Mouse (Mus musculus) forebrain, embryonic 14.5 days (tissue): ENCODE measurements around the gene Ankmy2. TPM values are rescaled to one million over a fixed set of nuclear protein-coding genes. Genes with fewer than 3 reads are reported as not detected.

Experiments used
- ATAC-seq: fragments of 200-750 bp; cut with Nextera tagmentation; 2 replicates; pipeline ENCODE4 v1.8.0; 2017; ENCODE audit warnings: mild to moderate bottlenecking, moderate library complexity
- DNase-seq: peaks from one replicate; pipeline ENCODE4 v3.0.0-alpha.2; 2015; ENCODE audit warnings: low spot score
- H3K27ac ChIP-seq: fragments of 300-500 bp; sonication (generic); 2 replicates; pipeline ENCODE4 v1.5.1; 2014; ENCODE audit warnings: low read depth, mild to moderate bottlenecking, control low read depth, low read length, moderate library complexity
- H3K27me3 ChIP-seq: fragments of 300-500 bp; sonication (generic); replicated peaks from 2 replicates; pipeline ENCODE4 v1.6.1; 2014; ENCODE audit warnings: low read length, control low read depth, mixed read lengths; ENCODE audit not compliant: control insufficient read depth, insufficient read depth
- H3K36me3 ChIP-seq: fragments of 300-500 bp; sonication (generic); 2 replicates; pipeline ENCODE4 v1.6.1; 2014; ENCODE audit warnings: low read length, control low read depth; ENCODE audit not compliant: control insufficient read depth, insufficient read depth
- H3K4me1 ChIP-seq: fragments of 300-500 bp; sonication (generic); 2 replicates; pipeline ENCODE4 v1.6.1; 2014; ENCODE audit warnings: antibody characterized with exemption, low read length, control low read depth; ENCODE audit not compliant: control insufficient read depth, insufficient read depth
- H3K4me2 ChIP-seq: fragments of 300-500 bp; sonication (generic); 2 replicates; pipeline ENCODE4 v1.6.1; 2014; ENCODE audit warnings: mild to moderate bottlenecking, control low read depth, low read length
- H3K4me3 ChIP-seq: fragments of 300-500 bp; sonication (generic); 2 replicates; pipeline ENCODE4 v1.5.1; 2014; ENCODE audit warnings: low read depth, low read length, control low read depth
- H3K9ac ChIP-seq: fragments of 300-500 bp; sonication (generic); 2 replicates; pipeline ENCODE4 v1.6.1; 2014; ENCODE audit warnings: mild to moderate bottlenecking, low read length, control low read depth, moderate library complexity
- H3K9me3 ChIP-seq: fragments of 300-500 bp; sonication (generic); replicated peaks from 2 replicates; pipeline ENCODE4 v1.6.1; 2016; ENCODE audit warnings: low read length, control low read depth, mixed read lengths; ENCODE audit not compliant: control insufficient read depth
- WGBS: fragments of 180-500 bp; shearing (Covaris S2); extraction: QIAGEN DNeasy Blood & Tissue Kit; methylation state at CpG from one replicate; pipeline ENCODE4 v1.1.7; 2014; 5-methylcytosine and 5-hydroxymethylcytosine counted together
- polyA plus RNA-seq: library from polyadenylated mRNA; unstranded; fragments of >200 nt; fragmentation: Nextera tagmentation; extraction: Ambion mirVana; gene quantifications from 2 replicates; pipeline ENCODE4 v1.2.1, GENCODE M21; 2014

Ankmy2 gene
- 55.4 and 70.3 TPM in 2 replicates for polyA plus RNA-seq

GRCm38 (mm10) chr12:36156637-36157303, at the start of gene Ankmy2:
TSS of gene Ankmy2 (plus strand) at chr12:36157114.
- ATAC-seq: peak; percentile 97

GRCm38 (mm10) chr12:36108442-36108841, 48.5 kb upstream of the Ankmy2 start:
- Histone ChIP-seq H3K4me2 (no peak overlapping the region), H3K9me3 (no peaks in the 10 kb centered on the region), H3K27me3 (no peaks in the 10 kb centered on the region), H3K36me3 (peaks cover 73% of the 10 kb centered on the region), H3K27ac (no peak overlapping the region), H3K4me1 (no peaks in the 10 kb centered on the region), H3K4me3 (no peak overlapping the region), H3K9ac (no peak overlapping the region)
- DNase-seq (no peak), ATAC-seq (no peak)
- 92% methylated on average over 5 of the region's 5 CpGs for WGBS

More at GRCm38 (mm10) chr12:36156637-36157303, at the start of gene Ankmy2:
- WGBS: under 1% methylated on average over 40 of the region's 42 CpGs
- Histone ChIP-seq H3K4me2 (peak within 1 kb of the TSS; percentile 74), H3K36me3 (no peaks in the 10 kb centered on the region), H3K27me3 (no peaks in the 10 kb centered on the region), H3K27ac (peak within 1 kb of the TSS; percentile 87), H3K4me1 (peaks cover 14% of the 10 kb centered on the region), H3K9ac (peak within 1 kb of the TSS; percentile 94), H3K9me3 (no peaks in the 10 kb centered on the region), H3K4me3 (peak within 1 kb of the TSS; percentile 94)
- peak; percentile 98 for DNase-seq

- ATAC-seq (peak; percentile 20; the same call in 1 of the 2 replicates), DNase-seq (peak; percentile 37)
- no peak overlapping the region for H3K4me2 ChIP-seq
- H3K27me3 ChIP-seq: no peaks in the 10 kb centered on the region
- H3K4me3 ChIP-seq: no peak overlapping the region
- no peaks in the 10 kb centered on the region for H3K4me1 ChIP-seq
- peaks cover 83% of the 10 kb centered on the region for H3K36me3 ChIP-seq
- H3K27ac ChIP-seq: no peak overlapping the region
- 87% methylated on average over 5 of the region's 5 CpGs for WGBS
- no peak overlapping the region for H3K9ac ChIP-seq
- no peaks in the 10 kb centered on the region for H3K9me3 ChIP-seq
Measured at GRCm38 (mm10) chr12:36110457-36110856, 46.5 kb upstream of the Ankmy2 start.

- no peak overlapping the region for H3K4me3 ChIP-seq
- H3K9me3 ChIP-seq: no peaks in the 10 kb centered on the region
- peaks cover 86% of the 10 kb centered on the region for H3K36me3 ChIP-seq
- H3K27ac ChIP-seq: no peak overlapping the region
- DNase-seq (no peak), ATAC-seq (no peak)
- WGBS: 93% methylated on average over 5 of the region's 5 CpGs
- H3K4me1 ChIP-seq: no peaks in the 10 kb centered on the region
- H3K4me2 ChIP-seq: no peak overlapping the region
- H3K9ac ChIP-seq: no peak overlapping the region
- H3K27me3 ChIP-seq: no peaks in the 10 kb centered on the region
Measured at GRCm38 (mm10) chr12:36111110-36111509, 45.8 kb upstream of the Ankmy2 start.

- no peak overlapping the region for H3K4me3 ChIP-seq
- ATAC-seq: no peak
Measured at GRCm38 (mm10) chr12:36112081-36112480, 44.8 kb upstream of the Ankmy2 start.

GRCm38 (mm10) chr12:36117161-36117560, 39.8 kb upstream of the Ankmy2 start:
- WGBS: 92% methylated on average over 6 of the region's 6 CpGs
- DNase-seq: no peak
- Histone ChIP-seq H3K27ac (no peak overlapping the region), H3K4me1 (no peaks in the 10 kb centered on the region), H3K4me3 (no peak overlapping the region), H3K27me3 (no peaks in the 10 kb centered on the region), H3K36me3 (peaks cover 86% of the 10 kb centered on the region), H3K9me3 (no peaks in the 10 kb centered on the region), H3K4me2 (no peak overlapping the region), H3K9ac (no peak overlapping the region)
- no peak for ATAC-seq

More at GRCm38 (mm10) chr12:36112081-36112480, 44.8 kb upstream of the Ankmy2 start:
- no peak overlapping the region for H3K4me2 ChIP-seq
- no peaks in the 10 kb centered on the region for H3K27me3 ChIP-seq
- no peak overlapping the region for H3K27ac ChIP-seq
- no peaks in the 10 kb centered on the region for H3K9me3 ChIP-seq
- no peak for DNase-seq
- H3K9ac ChIP-seq: no peak overlapping the region
- H3K4me1 ChIP-seq: no peaks in the 10 kb centered on the region
- peaks cover 88% of the 10 kb centered on the region for H3K36me3 ChIP-seq
- WGBS: 97% methylated on average over 3 of the region's 3 CpGs

- DNase-seq (no peak), ATAC-seq (no peak)
- WGBS: 95% methylated on average over 3 of the region's 3 CpGs
- H3K9me3 ChIP-seq: no peaks in the 10 kb centered on the region
- no peak overlapping the region for H3K4me3 ChIP-seq
- H3K36me3 ChIP-seq: peaks cover 85% of the 10 kb centered on the region
- H3K9ac ChIP-seq: no peak overlapping the region
- H3K4me2 ChIP-seq: no peak overlapping the region
- H3K27me3 ChIP-seq: no peaks in the 10 kb centered on the region
- no peak overlapping the region for H3K27ac ChIP-seq
- no peaks in the 10 kb centered on the region for H3K4me1 ChIP-seq
Measured at GRCm38 (mm10) chr12:36119244-36119643, 37.7 kb upstream of the Ankmy2 start.

GRCm38 (mm10) chr12:36126049-36126448, 30.9 kb upstream of the Ankmy2 start:
- Histone ChIP-seq H3K4me1 (no peaks in the 10 kb centered on the region), H3K4me2 (no peak overlapping the region), H3K27ac (no peak overlapping the region), H3K9ac (no peak overlapping the region), H3K27me3 (no peaks in the 10 kb centered on the region), H3K4me3 (no peak overlapping the region), H3K36me3 (peaks cover 57% of the 10 kb centered on the region), H3K9me3 (no peaks in the 10 kb centered on the region)
- 95% methylated on average over 5 of the region's 5 CpGs for WGBS
- ATAC-seq (no peak), DNase-seq (no peak)

GRCm38 (mm10) chr12:36129826-36130225, 27.1 kb upstream of the Ankmy2 start:
- ATAC-seq (no peak), DNase-seq (peak; percentile 4)
- H3K36me3 ChIP-seq: peaks cover 44% of the 10 kb centered on the region
- H3K4me3 ChIP-seq: no peak overlapping the region
- H3K9me3 ChIP-seq: no peaks in the 10 kb centered on the region
- no peak overlapping the region for H3K27ac ChIP-seq
- no peak overlapping the region for H3K9ac ChIP-seq
- H3K27me3 ChIP-seq: no peaks in the 10 kb centered on the region
- WGBS: 88% methylated on average over 5 of the region's 5 CpGs
- no peak overlapping the region for H3K4me2 ChIP-seq
- no peaks in the 10 kb centered on the region for H3K4me1 ChIP-seq
